Mouse (Mus musculus) adrenal gland, postnatal 0 days (tissue): ENCODE results near the gene Krtap29-1. TPM values are rescaled to one million over a fixed set of nuclear protein-coding genes. Genes with fewer than 3 reads are reported as not detected.

Experiments used
- polyA plus RNA-seq: library from polyadenylated mRNA; unstranded; fragments of >200 nt; fragmentation: Nextera tagmentation; extraction: Ambion mirVana; gene quantifications from 2 replicates; pipeline ENCODE4 v1.2.1, GENCODE M21; 2015

Krtap29-1 gene
- not detected in 2 replicates for polyA plus RNA-seq

DNA sequence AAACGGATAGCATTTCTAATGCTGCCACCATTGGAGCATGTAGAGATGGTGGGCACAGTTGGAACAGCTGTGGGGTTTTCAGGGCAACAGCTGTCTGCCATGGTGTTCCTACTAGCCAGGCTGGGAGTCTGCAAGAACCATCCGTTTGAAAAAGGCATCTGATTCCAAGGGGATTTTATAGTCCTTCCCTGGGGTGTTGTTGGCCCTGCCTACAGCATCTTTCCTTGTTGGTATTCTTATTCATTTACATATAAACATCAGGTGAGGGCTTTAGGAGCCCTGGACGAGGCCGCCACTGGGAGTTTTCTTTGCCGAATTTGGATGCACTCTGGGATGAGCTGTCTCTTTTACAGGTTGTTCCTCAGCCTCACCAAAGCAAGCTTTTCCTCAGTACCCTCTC lies at the start of gene Krtap29-1:
TSS of gene Krtap29-1 (minus strand) at position 101 of the 400 bp plus-strand sequence.

DNA sequence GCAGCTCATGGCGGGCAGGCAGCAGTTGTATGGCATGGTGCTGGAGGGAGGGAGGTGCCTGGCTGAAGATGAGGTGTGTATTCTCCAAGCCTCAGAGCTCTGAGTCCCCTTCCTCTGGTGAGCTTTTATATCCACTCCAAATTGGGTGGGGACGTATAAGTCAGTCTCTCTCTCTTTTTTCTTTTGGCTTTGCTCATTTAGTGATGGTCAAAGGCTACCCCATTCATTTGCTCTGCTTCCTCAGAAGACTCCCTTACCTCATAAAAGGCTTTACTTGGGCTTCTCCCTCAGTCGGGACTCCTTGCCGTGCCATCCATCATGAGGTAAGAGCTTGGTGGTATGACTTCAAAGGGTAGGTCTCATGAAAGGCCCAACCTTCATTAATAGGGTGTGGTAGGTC lies 37.3 kb upstream of the Krtap29-1 start, which contains the start of gene Krt33a:
TSS of gene Krt33a (minus strand) at position 101 of the 400 bp plus-strand sequence.

DNA sequence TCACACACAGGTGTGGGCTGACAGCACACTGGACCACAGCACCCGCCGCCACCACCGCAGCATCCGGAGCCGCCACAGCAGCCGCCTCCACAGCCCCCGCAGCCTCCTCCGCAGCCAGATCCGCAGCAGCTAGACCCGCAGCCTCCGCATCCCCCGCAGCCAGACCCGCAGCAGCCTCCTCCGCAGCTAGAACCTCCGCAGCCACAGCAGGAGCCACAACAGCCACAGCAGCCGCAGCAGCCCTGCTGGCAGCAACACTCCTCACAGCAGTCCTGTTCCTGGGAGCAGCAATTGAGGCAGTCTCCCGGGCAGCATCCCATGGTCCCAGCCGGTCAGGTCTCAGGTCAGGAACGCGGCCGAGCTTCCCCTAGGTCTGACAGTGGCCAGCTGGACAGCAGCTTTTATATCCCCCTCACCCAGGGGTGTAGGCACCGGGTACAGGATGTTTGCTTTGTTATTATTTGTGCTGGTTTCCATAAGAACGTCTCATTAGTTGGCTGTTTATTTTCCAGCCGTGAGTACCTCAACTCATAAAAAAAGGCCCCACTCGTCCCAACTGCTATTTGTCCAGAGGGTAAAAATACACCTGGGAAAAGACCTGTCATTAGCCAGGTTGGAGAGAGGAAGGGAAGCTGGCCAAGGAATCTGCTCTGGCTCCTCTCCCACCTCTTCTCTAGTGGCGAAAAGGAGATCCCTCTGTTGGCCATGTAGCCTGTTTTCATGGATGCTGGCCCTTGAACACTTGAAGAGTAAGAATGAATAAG lies 14.9 kb upstream of the Krtap29-1 start, which contains the start of gene Krtap17-1:
TSS of gene Krtap17-1 (minus strand) at position 375 of the 764 bp plus-strand sequence.

DNA sequence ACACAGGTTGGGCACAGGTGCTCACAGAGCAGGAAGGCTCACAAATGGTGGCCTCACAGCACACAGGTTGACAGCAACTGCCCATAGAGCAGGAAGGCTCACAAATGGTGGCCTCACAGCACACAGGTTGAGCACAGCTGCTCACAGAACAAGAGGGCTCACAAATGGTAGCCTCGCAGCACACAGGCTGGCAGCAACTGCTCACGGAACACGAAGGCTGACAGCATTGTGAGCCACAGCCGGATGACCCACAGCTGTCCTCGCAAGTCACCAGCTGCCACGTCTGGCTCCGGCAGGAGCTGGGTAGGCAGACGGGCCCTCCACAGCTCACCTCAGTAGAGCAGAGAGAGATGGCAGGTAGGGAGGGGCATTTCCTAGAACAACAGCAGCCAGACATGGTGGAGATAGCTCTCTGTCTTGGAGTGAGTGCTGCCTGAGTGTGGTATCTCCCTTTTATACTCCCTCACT lies 7.4 kb upstream of the Krtap29-1 start, which contains the start of gene Krtap16-1:
TSS of gene Krtap16-1 (minus strand) at position 418 of the 468 bp plus-strand sequence.

DNA sequence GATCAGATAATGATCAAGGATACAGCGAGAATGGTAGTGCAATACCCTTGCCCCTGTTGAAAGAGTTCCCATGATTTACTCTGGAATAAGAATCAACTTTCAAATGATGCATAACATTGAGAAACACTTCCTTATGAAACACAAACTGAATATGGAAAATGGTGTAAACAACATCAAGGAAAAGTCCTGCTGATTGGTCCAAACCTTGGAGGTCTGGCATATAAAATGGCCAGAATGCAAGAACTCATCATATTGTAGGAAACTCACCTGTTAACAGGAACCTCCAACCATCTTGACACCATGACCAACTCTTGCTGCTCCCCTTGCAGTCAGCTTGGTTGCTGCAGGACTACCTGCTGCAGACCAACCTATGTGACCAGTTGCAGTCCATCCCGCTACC lies 30.7 kb downstream of the Krtap29-1 start, which contains the start of gene Krtap9-5:
TSS of gene Krtap9-5 (plus strand) at position 301 of the 400 bp plus-strand sequence.

DNA sequence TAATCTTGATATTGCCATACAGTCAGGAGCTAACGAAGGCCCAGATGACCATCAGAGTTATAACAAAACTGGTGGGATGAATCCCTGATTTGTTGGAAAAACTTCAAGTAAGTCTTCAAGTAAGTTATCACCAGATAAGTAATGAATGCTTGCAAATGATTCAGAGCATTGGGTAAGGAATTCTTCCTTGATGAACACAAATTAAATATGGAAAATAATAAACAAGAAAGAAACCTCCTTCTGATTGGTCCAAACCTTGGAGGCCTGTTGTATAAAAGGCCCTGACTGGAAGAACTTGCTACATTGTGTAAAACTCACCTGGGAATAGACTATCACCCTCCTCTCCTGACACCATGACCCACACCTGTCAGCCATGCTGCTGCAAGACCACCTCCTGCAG lies 42.9 kb downstream of the Krtap29-1 start, which contains the start of gene Krtap31-2:
TSS of gene Krtap31-2 (plus strand) at position 301 of the 400 bp plus-strand sequence.

Other genes starting within 250 kb of the Krtap29-1 start
- not detected in 2 replicates for gene Gm14180, start 244.8 kb downstream of the Krtap29-1 start, polyA plus RNA-seq
- gene Gm11595, start 206.1 kb downstream of the Krtap29-1 start, polyA plus RNA-seq: not detected in 2 replicates
- gene Krtap4-8, start 198.3 kb downstream of the Krtap29-1 start, polyA plus RNA-seq: not detected in 2 replicates
- gene Krtap4-9, start 193.9 kb downstream of the Krtap29-1 start, polyA plus RNA-seq: not detected in 2 replicates
- not detected in 2 replicates for gene Gm11596, start 185.6 kb downstream of the Krtap29-1 start, polyA plus RNA-seq
- gene Gm11569, start 180.1 kb downstream of the Krtap29-1 start, polyA plus RNA-seq: not detected in 2 replicates
- not detected in 2 replicates for gene Gm11554, start 174.6 kb downstream of the Krtap29-1 start, polyA plus RNA-seq
- not detected in 2 replicates for gene Krtap4-13, start 169.2 kb downstream of the Krtap29-1 start, polyA plus RNA-seq
- not detected in 2 replicates for gene Gm11564, start 163.4 kb downstream of the Krtap29-1 start, polyA plus RNA-seq
- gene 2300003K06Rik, start 141.0 kb downstream of the Krtap29-1 start, polyA plus RNA-seq: not detected in 2 replicates
- not detected in 2 replicates for gene Krtap4-16, start 127.4 kb downstream of the Krtap29-1 start, polyA plus RNA-seq
- not detected in 2 replicates for gene Gm11568, start 121.1 kb downstream of the Krtap29-1 start, polyA plus RNA-seq
- gene Gm11559, start 114.6 kb downstream of the Krtap29-1 start, polyA plus RNA-seq: not detected in 2 replicates
- not detected in 2 replicates for gene Krtap9-1, start 105.7 kb downstream of the Krtap29-1 start, polyA plus RNA-seq
- not detected in 2 replicates for gene Gm11567, start 99.9 kb downstream of the Krtap29-1 start, polyA plus RNA-seq
- not detected in 2 replicates for gene Krtap31-1, start 71.1 kb downstream of the Krtap29-1 start, polyA plus RNA-seq
- gene Gm11565, start 64.3 kb downstream of the Krtap29-1 start, polyA plus RNA-seq: not detected in 2 replicates
- gene Krtap31-2, start 42.8 kb downstream of the Krtap29-1 start, polyA plus RNA-seq: not detected in 2 replicates
- gene Krtap9-5, start 30.6 kb downstream of the Krtap29-1 start, polyA plus RNA-seq: not detected in 2 replicates
- gene Krtap16-1, start 7.5 kb upstream of the Krtap29-1 start, polyA plus RNA-seq: not detected in 2 replicates
- not detected in 2 replicates for gene Krtap17-1, start 14.9 kb upstream of the Krtap29-1 start, polyA plus RNA-seq
- gene Krt33a, start 37.2 kb upstream of the Krtap29-1 start, polyA plus RNA-seq: not detected in 2 replicates
- gene Krt33b, start 50.8 kb upstream of the Krtap29-1 start, polyA plus RNA-seq: not detected in 2 replicates
- not detected in 2 replicates for gene Krt34, start 62.5 kb upstream of the Krtap29-1 start, polyA plus RNA-seq
- not detected in 2 replicates for gene Krt31, start 71.5 kb upstream of the Krtap29-1 start, polyA plus RNA-seq
- not detected in 2 replicates for gene Krt32, start 109.2 kb upstream of the Krtap29-1 start, polyA plus RNA-seq
- not detected in 2 replicates for gene Krt35, start 117.2 kb upstream of the Krtap29-1 start, polyA plus RNA-seq
- gene Krt36, start 126.6 kb upstream of the Krtap29-1 start, polyA plus RNA-seq: 0.12 and 0.14 TPM in 2 replicates
- gene Krt13, start 142.5 kb upstream of the Krtap29-1 start, polyA plus RNA-seq: 0.33 and 5.9 TPM in 2 replicates
- 0.66 and 2.0 TPM in 2 replicates for gene Krt15, start 156.9 kb upstream of the Krtap29-1 start, polyA plus RNA-seq
- gene Krt19, start 169.6 kb upstream of the Krtap29-1 start, polyA plus RNA-seq: 37.9 and 40.8 TPM in 2 replicates
- 0.08 TPM in 1 of 2 replicates, not detected in the other for gene Krt9, start 214.2 kb upstream of the Krtap29-1 start, polyA plus RNA-seq
- 9.3 and 9.4 TPM in 2 replicates for gene Krt14, start 228.5 kb upstream of the Krtap29-1 start, polyA plus RNA-seq